Mouse (Mus musculus): ENCODE measurements around the gene Svop. TPM values are rescaled to one million over a fixed set of nuclear protein-coding genes. Genes with fewer than 3 reads are reported as not detected.

Svop gene
- polyA plus RNA-seq, 1 experiment from 2014 or later, result 3.3 TPM

DNA sequence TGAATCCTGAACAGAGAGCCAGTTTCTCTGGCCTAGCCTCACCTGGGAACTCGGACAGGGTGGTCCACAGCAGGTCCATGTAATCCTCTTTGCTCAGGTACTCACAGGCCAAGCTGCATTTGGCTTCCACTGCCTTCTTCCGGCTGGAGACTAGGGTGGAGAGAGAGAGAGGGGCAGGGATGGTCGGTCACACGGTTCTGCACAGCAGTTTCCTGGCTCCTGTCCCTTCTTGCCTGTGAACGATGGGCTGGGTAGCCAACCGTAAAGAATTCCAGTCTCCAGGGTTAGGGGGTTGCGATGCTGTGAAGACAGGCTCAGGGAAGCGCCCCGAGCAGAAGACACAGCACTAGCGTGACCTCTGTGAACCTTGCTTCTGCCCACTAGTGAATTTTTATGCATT is 56.3 kb downstream of the Svop start:
- no peak overlapping the region for H3K9ac ChIP-seq (replicated peaks; ENCODE audit: low read length)
- no peak for DNase-seq (ENCODE audit: low spot score)
- H3K9me3 ChIP-seq (replicated peaks; ENCODE audit: control insufficient read depth, low read length), result no peaks in the 10 kb centered on the region
- no peak overlapping the region for H3K4me2 ChIP-seq (ENCODE audit: low read depth, low read length)
- no peak overlapping the region for H3K27ac ChIP-seq (replicated peaks; ENCODE audit: low read depth, low read length)
- H3K4me1 ChIP-seq (ENCODE audit: control insufficient read depth, insufficient read depth, low read length), result no peaks in the 10 kb centered on the region
- H3K27me3 ChIP-seq (ENCODE audit: control insufficient read depth, insufficient read depth, low read length), result no peaks in the 10 kb centered on the region
- 53% methylated on average over 10 of the region's 10 CpGs for WGBS
- no peaks in the 10 kb centered on the region for H3K36me3 ChIP-seq (replicated peaks; ENCODE audit: control insufficient read depth, insufficient read depth, low read depth, low read length)
- ATAC-seq (replicated peaks; ENCODE audit: insufficient number of reproducible peaks, low FRiP score, low TSS enrichment, low read depth), result no peak
- H3K4me3 ChIP-seq (ENCODE audit: low read depth, low read length), result no peak overlapping the region

DNA sequence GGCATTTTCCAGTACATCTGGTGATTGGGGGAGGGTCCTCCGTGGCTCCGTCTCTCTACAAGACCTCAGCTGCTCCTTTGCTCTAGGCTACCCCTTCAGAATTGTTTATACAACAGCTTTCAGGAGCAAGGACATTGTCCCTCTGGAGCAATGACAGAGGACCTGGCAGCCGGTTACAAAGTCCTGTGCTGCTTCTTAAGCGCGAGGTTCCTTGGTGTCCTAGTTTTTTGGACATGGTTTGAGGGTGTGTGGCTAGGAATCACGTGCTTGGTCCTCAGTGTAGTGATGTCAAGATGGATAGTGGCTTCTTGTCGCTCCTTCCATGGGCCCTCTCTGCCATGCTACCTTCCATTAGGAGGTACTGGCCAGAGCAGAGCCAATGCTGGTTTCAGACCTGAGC is 57.0 kb downstream of the Svop start:
- Histone ChIP-seq H3K27ac (replicated peaks; ENCODE audit: low read depth, low read length) (no peak overlapping the region), H3K9ac (replicated peaks; ENCODE audit: low read length) (no peak overlapping the region), H3K4me2 (ENCODE audit: low read depth, low read length) (no peak overlapping the region), H3K36me3 (replicated peaks; ENCODE audit: control insufficient read depth, insufficient read depth, low read depth, low read length) (no peaks in the 10 kb centered on the region), H3K4me1 (ENCODE audit: control insufficient read depth, insufficient read depth, low read length) (no peaks in the 10 kb centered on the region), H3K9me3 (replicated peaks; ENCODE audit: control insufficient read depth, low read length) (no peaks in the 10 kb centered on the region), H3K4me3 (ENCODE audit: low read depth, low read length) (no peak overlapping the region), H3K27me3 (ENCODE audit: control insufficient read depth, insufficient read depth, low read length) (no peaks in the 10 kb centered on the region)
- 80% methylated on average over 7 of the region's 7 CpGs for WGBS
- ATAC-seq (replicated peaks; ENCODE audit: insufficient number of reproducible peaks, low FRiP score, low TSS enrichment, low read depth) (no peak), DNase-seq (ENCODE audit: low spot score) (no peak)

DNA sequence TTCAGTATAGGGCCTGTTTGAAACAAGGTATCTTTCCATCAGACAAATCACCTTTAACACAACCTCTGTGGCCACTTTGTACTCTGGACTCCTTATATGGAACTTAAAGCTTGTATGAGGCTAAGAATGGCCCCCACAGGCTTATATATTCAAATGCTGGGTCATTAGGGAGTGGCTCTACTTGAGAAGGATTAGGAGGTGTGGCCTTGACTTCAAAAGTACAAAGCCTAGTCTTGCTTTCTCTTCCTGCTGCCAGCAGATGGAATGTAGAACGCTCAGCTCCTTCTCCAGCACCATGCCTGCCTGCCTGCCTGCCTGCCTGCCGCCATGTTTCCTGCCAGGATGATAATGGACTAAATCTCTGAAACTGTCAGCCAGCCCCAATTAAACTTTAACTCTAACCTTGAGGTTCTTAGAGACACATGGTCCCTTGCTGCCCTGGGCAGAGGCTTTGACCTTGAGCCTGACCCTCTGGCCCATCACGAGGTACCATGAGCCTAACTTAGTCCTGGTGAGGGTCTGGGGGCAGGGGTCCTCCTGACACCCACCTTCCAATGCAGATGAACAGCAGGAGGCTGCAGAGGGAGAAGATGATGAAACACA is 59.1 kb downstream of the Svop start:
- Histone ChIP-seq H3K9me3 (replicated peaks; ENCODE audit: control insufficient read depth, low read length) (no peaks in the 10 kb centered on the region), H3K36me3 (replicated peaks; ENCODE audit: control insufficient read depth, insufficient read depth, low read depth, low read length) (no peaks in the 10 kb centered on the region), H3K27me3 (ENCODE audit: control insufficient read depth, insufficient read depth, low read length) (no peaks in the 10 kb centered on the region), H3K4me1 (ENCODE audit: control insufficient read depth, insufficient read depth, low read length) (no peaks in the 10 kb centered on the region), H3K4me2 (ENCODE audit: low read depth, low read length) (no peak overlapping the region), H3K27ac (replicated peaks; ENCODE audit: low read depth, low read length) (no peak overlapping the region), H3K4me3 (ENCODE audit: low read depth, low read length) (no peak overlapping the region), H3K9ac (replicated peaks; ENCODE audit: low read length) (no peak overlapping the region)
- DNase-seq (ENCODE audit: low spot score) (no peak), ATAC-seq (replicated peaks; ENCODE audit: insufficient number of reproducible peaks, low FRiP score, low TSS enrichment, low read depth) (no peak)
- WGBS, result 72% methylated on average over 3 of the region's 3 CpGs

DNA sequence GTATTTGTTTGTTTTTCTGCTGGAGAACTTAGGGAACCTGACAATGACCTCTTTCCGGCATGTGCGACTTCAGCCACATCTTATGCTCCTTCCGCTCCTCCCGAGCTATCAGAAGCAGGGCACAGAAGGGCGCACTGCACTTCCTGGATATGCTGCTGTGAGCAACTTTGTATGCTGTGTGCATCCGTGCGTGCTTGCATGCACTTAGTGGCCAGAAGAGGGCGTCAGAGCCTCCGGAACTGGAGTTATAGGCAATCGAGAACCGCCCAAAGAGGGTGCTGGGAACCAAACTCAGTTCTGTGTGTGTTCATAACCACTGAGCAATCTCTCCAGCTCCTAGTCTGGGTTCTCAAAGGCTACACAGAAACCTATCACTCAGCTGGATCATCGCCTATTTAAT is 60.7 kb downstream of the Svop start:
- WGBS, result 94% methylated on average over 12 of the region's 12 CpGs
- no peak overlapping the region for H3K9ac ChIP-seq (replicated peaks; ENCODE audit: low read length)
- ATAC-seq (replicated peaks; ENCODE audit: insufficient number of reproducible peaks, low FRiP score, low TSS enrichment, low read depth) (no peak), DNase-seq (ENCODE audit: low spot score) (no peak)
- H3K27me3 ChIP-seq (ENCODE audit: control insufficient read depth, insufficient read depth, low read length), result no peaks in the 10 kb centered on the region
- H3K27ac ChIP-seq (replicated peaks; ENCODE audit: low read depth, low read length), result no peak overlapping the region
- no peaks in the 10 kb centered on the region for H3K36me3 ChIP-seq (replicated peaks; ENCODE audit: control insufficient read depth, insufficient read depth, low read depth, low read length)
- H3K9me3 ChIP-seq (replicated peaks; ENCODE audit: control insufficient read depth, low read length), result no peaks in the 10 kb centered on the region
- H3K4me3 ChIP-seq (ENCODE audit: low read depth, low read length), result no peak overlapping the region
- no peak overlapping the region for H3K4me2 ChIP-seq (ENCODE audit: low read depth, low read length)
- H3K4me1 ChIP-seq (ENCODE audit: control insufficient read depth, insufficient read depth, low read length), result no peaks in the 10 kb centered on the region

DNA sequence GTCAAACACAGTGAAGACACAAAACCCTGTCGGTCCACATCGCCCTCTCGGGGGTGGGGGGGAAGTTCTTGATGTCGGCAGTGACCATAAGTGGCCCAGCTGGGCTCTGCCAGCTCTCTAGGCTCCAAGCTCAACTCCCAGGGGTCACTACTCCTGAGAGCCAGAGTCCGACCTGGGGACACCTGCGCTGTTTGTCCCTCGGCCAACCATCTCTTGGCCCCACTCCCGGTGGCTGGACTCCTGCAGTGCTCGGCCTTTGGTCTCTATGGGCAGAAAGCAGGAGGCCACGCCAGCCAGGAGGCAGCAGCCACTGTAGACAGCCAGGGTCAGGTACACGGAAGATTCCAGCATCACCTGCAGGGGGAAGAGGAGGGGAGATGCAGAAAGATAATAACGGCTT is 63.3 kb downstream of the Svop start:
- Histone ChIP-seq H3K4me2 (ENCODE audit: low read depth, low read length) (no peak overlapping the region), H3K9me3 (replicated peaks; ENCODE audit: control insufficient read depth, low read length) (no peaks in the 10 kb centered on the region), H3K4me3 (ENCODE audit: low read depth, low read length) (no peak overlapping the region), H3K27ac (replicated peaks; ENCODE audit: low read depth, low read length) (no peak overlapping the region), H3K27me3 (ENCODE audit: control insufficient read depth, insufficient read depth, low read length) (no peaks in the 10 kb centered on the region), H3K9ac (replicated peaks; ENCODE audit: low read length) (no peak overlapping the region), H3K4me1 (ENCODE audit: control insufficient read depth, insufficient read depth, low read length) (no peaks in the 10 kb centered on the region; the same call in 1 of the 2 replicates), H3K36me3 (replicated peaks; ENCODE audit: control insufficient read depth, insufficient read depth, low read depth, low read length) (no peaks in the 10 kb centered on the region)
- DNase-seq (ENCODE audit: low spot score), result no peak
- WGBS, result 83% methylated on average over 12 of the region's 12 CpGs
- ATAC-seq (replicated peaks; ENCODE audit: insufficient number of reproducible peaks, low FRiP score, low TSS enrichment, low read depth), result no peak; the same call in 1 of the 2 replicates

DNA sequence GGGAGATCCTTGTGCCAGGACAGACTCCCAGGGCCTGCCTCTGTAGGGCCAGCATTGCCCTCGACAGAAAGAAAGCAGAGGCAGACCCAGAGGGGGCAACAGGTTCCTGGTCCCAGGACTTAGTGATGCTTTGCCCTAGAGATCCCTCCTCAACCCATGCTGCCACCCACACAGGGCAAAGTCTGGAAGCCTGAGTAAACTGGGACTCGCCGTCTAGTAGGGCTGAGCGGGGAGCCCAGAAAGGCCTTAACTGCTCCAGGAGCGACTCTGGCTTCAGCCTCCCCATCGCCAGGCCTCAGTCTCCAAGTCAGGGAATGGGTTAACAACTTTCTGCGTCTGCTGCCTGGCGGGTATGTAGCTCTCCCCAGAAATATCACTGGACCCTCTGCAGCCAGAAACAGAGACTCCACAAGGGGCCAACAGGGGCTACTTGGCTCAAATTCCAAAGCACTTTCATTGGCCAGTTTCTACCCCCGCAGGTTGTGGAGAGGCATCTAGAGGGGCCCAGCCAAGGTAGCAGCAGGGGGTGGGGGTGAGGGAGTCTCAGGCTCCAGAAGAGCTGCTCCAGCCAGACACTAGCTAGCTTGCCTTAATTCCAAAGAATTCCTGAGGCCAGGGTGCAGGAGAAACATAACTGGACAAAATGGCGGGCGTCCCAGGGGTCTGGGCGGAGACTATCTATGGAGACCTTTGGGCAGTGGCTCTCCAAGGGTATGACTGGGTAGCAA is 64.0 kb downstream of the Svop start:
- ATAC-seq (replicated peaks; ENCODE audit: insufficient number of reproducible peaks, low FRiP score, low TSS enrichment, low read depth) (no peak), DNase-seq (ENCODE audit: low spot score) (no peak)
- Histone ChIP-seq H3K27me3 (ENCODE audit: control insufficient read depth, insufficient read depth, low read length) (no peaks in the 10 kb centered on the region), H3K36me3 (replicated peaks; ENCODE audit: control insufficient read depth, insufficient read depth, low read depth, low read length) (no peaks in the 10 kb centered on the region), H3K4me1 (ENCODE audit: control insufficient read depth, insufficient read depth, low read length) (no peaks in the 10 kb centered on the region; the same call in 1 of the 2 replicates), H3K9me3 (replicated peaks; ENCODE audit: control insufficient read depth, low read length) (no peaks in the 10 kb centered on the region), H3K9ac (replicated peaks; ENCODE audit: low read length) (no peak overlapping the region), H3K4me3 (ENCODE audit: low read depth, low read length) (no peak overlapping the region), H3K4me2 (ENCODE audit: low read depth, low read length) (no peak overlapping the region), H3K27ac (replicated peaks; ENCODE audit: low read depth, low read length) (no peak overlapping the region)
- WGBS, result 84% methylated on average over 12 of the region's 12 CpGs

DNA sequence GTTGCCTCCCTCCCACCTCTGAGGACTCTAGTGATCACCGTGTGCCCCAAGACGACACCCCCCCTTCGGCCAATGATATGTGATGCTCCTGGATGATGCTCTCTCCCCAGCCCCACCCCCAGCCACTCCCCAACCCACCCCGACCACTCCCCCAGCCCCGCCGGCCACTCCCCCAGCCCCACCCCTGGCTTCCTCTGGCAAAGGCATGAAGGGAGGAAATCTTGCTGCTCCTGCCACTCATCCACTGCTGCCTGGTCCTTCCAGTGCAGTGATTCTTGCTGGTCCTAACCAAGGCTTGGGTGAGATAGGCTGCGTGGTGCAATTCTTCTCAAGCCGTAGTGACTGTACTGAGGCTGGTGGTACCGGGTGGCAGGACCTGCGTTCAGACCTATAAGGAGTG is 66.5 kb downstream of the Svop start:
- Histone ChIP-seq H3K9me3 (replicated peaks; ENCODE audit: control insufficient read depth, low read length) (no peaks in the 10 kb centered on the region), H3K27ac (replicated peaks; ENCODE audit: low read depth, low read length) (no peak overlapping the region), H3K27me3 (ENCODE audit: control insufficient read depth, insufficient read depth, low read length) (no peaks in the 10 kb centered on the region), H3K4me1 (ENCODE audit: control insufficient read depth, insufficient read depth, low read length) (no peaks in the 10 kb centered on the region; the same call in 1 of the 2 replicates), H3K4me2 (ENCODE audit: low read depth, low read length) (no peak overlapping the region), H3K9ac (replicated peaks; ENCODE audit: low read length) (no peak overlapping the region), H3K4me3 (ENCODE audit: low read depth, low read length) (no peak overlapping the region), H3K36me3 (replicated peaks; ENCODE audit: control insufficient read depth, insufficient read depth, low read depth, low read length) (no peaks in the 10 kb centered on the region)
- DNase-seq (ENCODE audit: low spot score) (peak; percentile 24), ATAC-seq (replicated peaks; ENCODE audit: insufficient number of reproducible peaks, low FRiP score, low TSS enrichment, low read depth) (0 out of 2 replicates have a peak, but pooled peaks have one; percentile 38)
- 10% methylated on average over 10 of the region's 10 CpGs for WGBS

DNA sequence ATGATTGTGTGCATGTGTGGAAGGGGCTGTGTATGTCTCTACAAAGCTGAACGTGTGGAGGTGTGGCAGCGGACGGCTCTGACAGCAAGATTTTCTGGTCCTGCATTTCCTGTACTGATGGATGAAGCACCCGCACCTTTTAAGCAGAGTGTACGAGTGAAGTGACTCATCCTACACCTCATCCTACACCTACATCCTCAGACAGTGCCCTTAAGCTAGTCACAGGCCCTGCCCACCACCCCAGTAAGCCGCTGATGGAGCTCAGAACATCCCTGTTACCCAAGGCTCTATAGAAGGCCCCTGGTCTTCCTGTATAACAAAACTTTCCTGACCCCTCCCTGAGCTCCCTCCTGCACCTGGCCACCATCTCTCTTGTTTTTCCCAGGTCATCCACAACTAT is 67.0 kb downstream of the Svop start:
- Histone ChIP-seq H3K27me3 (ENCODE audit: control insufficient read depth, insufficient read depth, low read length) (no peaks in the 10 kb centered on the region), H3K4me3 (ENCODE audit: low read depth, low read length) (no peak overlapping the region), H3K27ac (replicated peaks; ENCODE audit: low read depth, low read length) (no peak overlapping the region), H3K4me1 (ENCODE audit: control insufficient read depth, insufficient read depth, low read length) (no peaks in the 10 kb centered on the region; the same call in 1 of the 2 replicates), H3K9me3 (replicated peaks; ENCODE audit: control insufficient read depth, low read length) (no peaks in the 10 kb centered on the region), H3K4me2 (ENCODE audit: low read depth, low read length) (no peak overlapping the region), H3K36me3 (replicated peaks; ENCODE audit: control insufficient read depth, insufficient read depth, low read depth, low read length) (no peaks in the 10 kb centered on the region), H3K9ac (replicated peaks; ENCODE audit: low read length) (no peak overlapping the region)
- 59% methylated on average over 6 of the region's 6 CpGs for WGBS
- ATAC-seq (replicated peaks; ENCODE audit: insufficient number of reproducible peaks, low FRiP score, low TSS enrichment, low read depth), result no peak
- no peak for DNase-seq (ENCODE audit: low spot score)
